Mouse (Mus musculus) megakaryocyte-erythroid progenitor cell, adult 5-6 weeks (primary cell): ENCODE data around the gene Gm20509. TPM values are rescaled to one million over a fixed set of nuclear protein-coding genes. Genes with fewer than 3 reads are reported as not detected.
"Not testable (repeated sequence)": the region's sequence is repeated elsewhere in the genome, so short reads cannot be mapped to it uniquely, and the experiment has no call there.

Experiments
- ATAC-seq: replicated peaks from 2 replicates; pipeline ENCODE4 v1.8.0; 2016; ENCODE audit warnings: mild to moderate bottlenecking, inconsistent platforms; ENCODE audit not compliant: severe bottlenecking, poor library complexity, low FRiP score, low TSS enrichment
- total RNA-seq, 2 experiments: library from RNA; stranded (forward) in 1 of 2; stranded (reverse) in 1 of 2; fragments of 200-1000, 215-1000 nt in 1 of 2; fragments of >200 nt in 1 of 2; fragmentation: Nextera tagmentation in 1 of 2; gene quantifications; 2 replicates each; pipeline ENCODE4 v1.2.3; 2014 to 2017

Gene Gm20509
- total RNA-seq (2014; fragmentation: Nextera tagmentation) (not detected in 2 replicates), total RNA-seq (2017) (not detected in 2 replicates)

GRCm38 (mm10) chr9:73102181-73102580 is at the start of gene Gm20509:
Gene Gm20509 (plus strand): TSS chr9:73102470.
- no peak for ATAC-seq

GRCm38 (mm10) chr9:73055441-73055911 is 46.8 kb upstream of the Gm20509 start:
- ATAC-seq: no peak

GRCm38 (mm10) chr9:73059224-73059623 is 43.0 kb upstream of the Gm20509 start:
- no peak for ATAC-seq

GRCm38 (mm10) chr9:73063621-73064290 is 38.5 kb upstream of the Gm20509 start:
- no peak for ATAC-seq

GRCm38 (mm10) chr9:73067086-73067485 is 35.2 kb upstream of the Gm20509 start:
- no peak for ATAC-seq

GRCm38 (mm10) chr9:73068230-73068679 is 34.0 kb upstream of the Gm20509 start:
- peak; percentile 66 for ATAC-seq

GRCm38 (mm10) chr9:73068688-73069087 is 33.6 kb upstream of the Gm20509 start:
- no peak for ATAC-seq

- ATAC-seq: no peak; the same call in 1 of the 2 replicates
These were observed 31.2 kb upstream of the Gm20509 start for GRCm38 (mm10) chr9:73070971-73071659.

GRCm38 (mm10) chr9:73072426-73072825 is 29.8 kb upstream of the Gm20509 start:
- peak; percentile 71 for ATAC-seq

GRCm38 (mm10) chr9:73073169-73073568 is 29.1 kb upstream of the Gm20509 start:
- ATAC-seq: no peak

- not testable (repeated sequence) for ATAC-seq
These were observed 22.9 kb upstream of the Gm20509 start for GRCm38 (mm10) chr9:73079349-73079748.

- no peak for ATAC-seq
These were observed 22.4 kb upstream of the Gm20509 start for GRCm38 (mm10) chr9:73079801-73080325.

- no peak for ATAC-seq
These were observed 19.8 kb upstream of the Gm20509 start for GRCm38 (mm10) chr9:73082291-73083000.

GRCm38 (mm10) chr9:73083956-73084355 is 18.3 kb upstream of the Gm20509 start:
- ATAC-seq: no peak

- ATAC-seq: 0 out of 2 replicates have a peak, but pooled peaks have one; percentile 31
These were observed 16.4 kb upstream of the Gm20509 start for GRCm38 (mm10) chr9:73085845-73086244.

GRCm38 (mm10) chr9:73087121-73087520 is 15.1 kb upstream of the Gm20509 start:
- ATAC-seq: 0 out of 2 replicates have a peak, but pooled peaks have one; percentile 45

- ATAC-seq: no peak
These were observed 14.7 kb upstream of the Gm20509 start for GRCm38 (mm10) chr9:73087581-73087980.

- ATAC-seq: 0 out of 2 replicates have a peak, but pooled peaks have one; percentile 17
These were observed 12.9 kb upstream of the Gm20509 start for GRCm38 (mm10) chr9:73089222-73089920.

GRCm38 (mm10) chr9:73090121-73090520 is 12.1 kb upstream of the Gm20509 start:
- ATAC-seq: no peak
